Mouse (Mus musculus) layer of hippocampus, adult 8-10 months (tissue): ENCODE measurements at regions not wholly inside any gene's neighbourhood (a gene's known extent, or its start where the extent isn't known, plus 50 kb on each side); places are given as distances from the start of the nearest gene placed in this dataset.
A peak's percentile ranks its signal among the peaks of the same experiment; 100 is the strongest.

Source experiments
- DNase-seq, 2 experiments: peaks; one replicate each; pipeline ENCODE4 v3.0.0; 2022; ENCODE audit warnings: low spot score in 2 of 2

- DNase-seq = no peak
Measured at GRCm38 (mm10) chr15:70920138-70920537, 2914.2 kb upstream of the Gm6569 start.

- DNase-seq = peak; percentile 10 to 47
Measured at GRCm38 (mm10) chr15:70920862-70921261, 2913.5 kb upstream of the Gm6569 start.
